Mouse (Mus musculus): ENCODE measurements at regions not wholly inside any gene's neighbourhood (a gene's known extent, or its start where the extent isn't known, plus 50 kb on each side); places are given as distances from the start of the nearest gene placed in this dataset.

- no peaks in the 10 kb centered on the region for H3K36me3 ChIP-seq (replicated peaks)
- H3K4me1 ChIP-seq (replicated peaks) = no peaks in the 10 kb centered on the region
- 71% methylated on average over 7 of the region's 7 CpGs for WGBS (ENCODE audit: insufficient replicate concordance)
- no peaks in the 10 kb centered on the region for H3K27me3 ChIP-seq
- no peak overlapping the region for H3K4me3 ChIP-seq (replicated peaks)
- no peak overlapping the region for H3K9ac ChIP-seq
- H3K9me3 ChIP-seq (replicated peaks) = no peaks in the 10 kb centered on the region
- no peak for ATAC-seq (ENCODE audit: insufficient read depth)
- no peak overlapping the region for H3K27ac ChIP-seq (replicated peaks)
- H3K4me2 ChIP-seq = no peak overlapping the region
Measured at GRCm38 (mm10) chr1:39099246-39099645, 94.3 kb upstream of the Npas2 start.

GRCm38 (mm10) chr1:39100492-39100891, 93.0 kb upstream of the Npas2 start:
- H3K27me3 ChIP-seq = no peaks in the 10 kb centered on the region
- H3K36me3 ChIP-seq (replicated peaks) = no peaks in the 10 kb centered on the region
- H3K4me2 ChIP-seq = no peak overlapping the region
- no peak overlapping the region for H3K27ac ChIP-seq (replicated peaks)
- H3K9me3 ChIP-seq (replicated peaks) = no peaks in the 10 kb centered on the region
- no peak overlapping the region for H3K4me3 ChIP-seq (replicated peaks)
- H3K9ac ChIP-seq = no peak overlapping the region
- no peak for ATAC-seq (ENCODE audit: insufficient read depth)
- H3K4me1 ChIP-seq (replicated peaks) = no peaks in the 10 kb centered on the region

- ATAC-seq (ENCODE audit: insufficient read depth) = no peak
Measured at GRCm38 (mm10) chr1:39102126-39102905, 91.2 kb upstream of the Npas2 start.

DNA sequence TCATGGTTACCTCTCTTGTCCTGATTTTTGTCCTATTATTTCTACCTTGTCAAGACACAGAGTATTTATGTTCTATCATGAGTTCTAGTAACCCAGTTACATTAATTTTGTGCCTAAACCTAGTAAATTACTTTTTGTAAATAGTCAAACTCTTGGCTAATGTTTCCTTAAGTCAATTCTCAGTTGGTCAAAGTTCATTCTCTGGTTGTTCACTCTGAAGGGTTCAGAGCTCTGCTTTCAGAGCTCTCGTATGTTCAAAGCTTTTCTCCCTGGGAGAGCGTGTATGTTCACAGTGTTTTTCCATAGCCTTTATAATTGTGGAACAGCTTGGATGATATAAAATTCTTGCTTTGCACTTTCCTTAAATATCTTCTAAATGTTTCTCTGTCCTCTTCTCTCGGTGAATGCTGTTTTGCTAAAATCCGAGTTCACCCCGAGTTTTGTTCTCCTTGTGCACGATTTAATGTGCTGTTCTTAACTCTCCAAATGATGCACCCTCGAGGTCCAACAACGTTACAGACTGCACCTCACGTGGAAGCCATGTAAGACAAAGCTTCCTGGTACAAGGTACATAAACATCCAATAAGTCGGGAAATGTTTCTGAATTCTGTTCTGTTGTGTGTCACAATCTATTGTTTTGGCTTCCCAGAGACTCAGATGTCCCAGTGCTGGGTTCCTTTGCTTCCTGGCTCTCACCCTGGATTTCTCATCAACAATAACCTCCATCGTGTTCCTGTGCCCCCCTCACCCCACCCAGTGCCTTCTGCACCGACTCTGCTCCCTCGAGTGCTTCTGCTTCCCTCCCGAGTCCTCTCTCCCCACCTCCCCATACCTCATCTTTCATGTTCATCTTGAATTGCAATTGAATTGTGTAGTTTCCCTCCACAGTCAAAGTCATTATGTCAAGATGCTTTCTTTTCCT, 90.3 kb upstream of the Npas2 start:
- H3K27ac ChIP-seq (replicated peaks) = no peak overlapping the region
- H3K9me3 ChIP-seq (replicated peaks) = no peaks in the 10 kb centered on the region
- H3K27me3 ChIP-seq = no peaks in the 10 kb centered on the region
- no peak for ATAC-seq (ENCODE audit: insufficient read depth)
- H3K4me3 ChIP-seq (replicated peaks) = no peak overlapping the region
- 49% methylated on average over 14 of the region's 14 CpGs for WGBS (ENCODE audit: insufficient replicate concordance)
- no peaks in the 10 kb centered on the region for H3K4me1 ChIP-seq (replicated peaks)
- no peak overlapping the region for H3K9ac ChIP-seq
- no peak overlapping the region for H3K4me2 ChIP-seq
- no peaks in the 10 kb centered on the region for H3K36me3 ChIP-seq (replicated peaks)

More at GRCm38 (mm10) chr1:39102126-39102905, 91.2 kb upstream of the Npas2 start:
- Histone ChIP-seq H3K4me1 (replicated peaks) (no peaks in the 10 kb centered on the region), H3K9ac (no peak overlapping the region), H3K27ac (replicated peaks) (no peak overlapping the region), H3K4me2 (no peak overlapping the region), H3K27me3 (no peaks in the 10 kb centered on the region), H3K9me3 (replicated peaks) (no peaks in the 10 kb centered on the region), H3K36me3 (replicated peaks) (no peaks in the 10 kb centered on the region), H3K4me3 (replicated peaks) (no peak overlapping the region)
- 65% methylated on average over 8 of the region's 8 CpGs for WGBS (ENCODE audit: insufficient replicate concordance)

DNA sequence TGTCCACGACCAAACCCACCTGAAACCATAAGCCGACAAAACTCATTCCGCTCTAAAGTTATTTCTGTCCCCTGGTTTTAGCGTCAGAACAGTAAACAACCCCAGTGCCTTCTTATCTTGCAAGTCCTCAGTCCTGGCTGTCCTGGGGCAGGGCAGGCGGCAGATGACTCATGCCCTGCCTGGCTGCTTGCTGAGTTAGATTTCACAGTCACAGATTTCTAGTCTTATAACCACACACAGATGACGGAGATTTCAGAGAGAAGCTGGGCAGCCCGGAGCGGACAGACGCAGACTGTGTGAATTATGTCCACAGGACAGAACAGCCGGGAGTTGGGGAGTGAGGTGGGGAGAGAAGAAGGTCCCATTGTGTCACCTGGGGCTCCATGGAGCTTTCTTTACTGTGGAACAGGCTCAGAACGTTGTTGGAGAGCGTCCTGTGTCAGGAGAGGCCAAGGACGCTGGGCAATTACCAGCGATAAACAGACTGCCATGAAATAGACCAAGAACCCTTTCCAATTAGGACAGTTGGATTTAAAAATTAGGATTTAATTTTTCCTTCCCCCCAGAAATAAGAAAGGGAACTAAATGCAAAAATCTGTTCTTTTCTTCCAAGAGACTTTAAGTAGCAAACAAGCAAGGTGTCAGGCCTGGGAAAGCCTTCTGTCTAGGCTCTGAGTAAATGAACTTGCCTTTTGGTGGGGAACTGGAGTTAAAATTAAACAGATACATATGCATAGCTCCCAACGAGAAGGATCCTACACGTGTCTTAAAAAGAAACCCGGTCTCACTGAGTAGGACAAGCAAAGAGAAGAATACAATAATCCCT, 87.8 kb upstream of the Npas2 start:
- Histone ChIP-seq H3K27ac (replicated peaks) (no peak overlapping the region), H3K9ac (no peak overlapping the region), H3K4me3 (replicated peaks) (no peak overlapping the region), H3K27me3 (no peaks in the 10 kb centered on the region), H3K9me3 (replicated peaks) (no peaks in the 10 kb centered on the region), H3K4me1 (replicated peaks) (no peaks in the 10 kb centered on the region), H3K4me2 (no peak overlapping the region), H3K36me3 (replicated peaks) (no peaks in the 10 kb centered on the region)
- WGBS (ENCODE audit: insufficient replicate concordance) = 26% methylated on average over 17 of the region's 17 CpGs
- no peak for ATAC-seq (ENCODE audit: insufficient read depth)

GRCm38 (mm10) chr1:39106372-39106643, 87.2 kb upstream of the Npas2 start:
- Histone ChIP-seq H3K27me3 (no peaks in the 10 kb centered on the region), H3K9ac (no peak overlapping the region), H3K4me1 (replicated peaks) (no peaks in the 10 kb centered on the region), H3K9me3 (replicated peaks) (no peaks in the 10 kb centered on the region), H3K36me3 (replicated peaks) (no peaks in the 10 kb centered on the region), H3K27ac (replicated peaks) (no peak overlapping the region), H3K4me3 (replicated peaks) (no peak overlapping the region), H3K4me2 (no peak overlapping the region)
- no peak for ATAC-seq (ENCODE audit: insufficient read depth)
- WGBS (ENCODE audit: insufficient replicate concordance) = 71% methylated on average over 4 of the region's 4 CpGs

DNA sequence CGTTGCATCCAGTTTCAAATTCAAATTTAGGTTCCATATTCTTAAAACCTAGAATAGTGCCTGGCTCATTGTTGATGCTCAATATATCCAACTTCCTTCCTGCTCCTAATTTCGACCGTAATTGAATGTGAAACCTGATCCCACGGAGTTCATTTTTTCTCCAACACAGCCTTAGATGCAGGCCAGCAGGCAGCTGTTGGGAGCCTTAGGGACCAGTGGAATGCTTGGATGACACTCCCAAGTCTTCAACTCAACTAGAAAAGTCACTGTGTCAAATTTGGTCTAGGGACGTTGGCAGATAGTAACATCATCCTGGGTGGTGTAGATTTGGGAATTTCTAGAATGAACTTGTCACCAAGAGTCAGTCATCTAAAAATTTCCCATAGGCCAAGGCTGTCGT, 86.9 kb upstream of the Npas2 start:
- 57% methylated on average over 6 of the region's 6 CpGs for WGBS (ENCODE audit: insufficient replicate concordance)
- Histone ChIP-seq H3K4me1 (replicated peaks) (no peaks in the 10 kb centered on the region), H3K27ac (replicated peaks) (no peak overlapping the region), H3K4me2 (no peak overlapping the region), H3K27me3 (no peaks in the 10 kb centered on the region), H3K9me3 (replicated peaks) (no peaks in the 10 kb centered on the region), H3K36me3 (replicated peaks) (no peaks in the 10 kb centered on the region), H3K9ac (no peak overlapping the region), H3K4me3 (replicated peaks) (no peak overlapping the region)
- ATAC-seq (ENCODE audit: insufficient read depth) = no peak

GRCm38 (mm10) chr1:39116319-39116718, 77.2 kb upstream of the Npas2 start:
- H3K36me3 ChIP-seq (replicated peaks) = no peaks in the 10 kb centered on the region
- no peaks in the 10 kb centered on the region for H3K9me3 ChIP-seq (replicated peaks)
- no peaks in the 10 kb centered on the region for H3K27me3 ChIP-seq
- 68% methylated on average over 6 of the region's 6 CpGs for WGBS (ENCODE audit: insufficient replicate concordance)
- no peak for ATAC-seq (ENCODE audit: insufficient read depth)
- H3K4me2 ChIP-seq = no peak overlapping the region
- H3K4me3 ChIP-seq (replicated peaks) = no peak overlapping the region
- H3K9ac ChIP-seq = no peak overlapping the region
- no peaks in the 10 kb centered on the region for H3K4me1 ChIP-seq (replicated peaks)
- no peak overlapping the region for H3K27ac ChIP-seq (replicated peaks)

GRCm38 (mm10) chr1:39122316-39123015, 71.1 kb upstream of the Npas2 start:
- no peaks in the 10 kb centered on the region for H3K27me3 ChIP-seq
- H3K9me3 ChIP-seq (replicated peaks) = no peaks in the 10 kb centered on the region
- H3K9ac ChIP-seq = no peak overlapping the region
- H3K36me3 ChIP-seq (replicated peaks) = no peaks in the 10 kb centered on the region
- H3K4me3 ChIP-seq (replicated peaks) = no peak overlapping the region
- 41% methylated on average over 8 of the region's 8 CpGs for WGBS (ENCODE audit: insufficient replicate concordance)
- no peak overlapping the region for H3K27ac ChIP-seq (replicated peaks)
- H3K4me1 ChIP-seq (replicated peaks) = no peaks in the 10 kb centered on the region
- no peak for ATAC-seq (ENCODE audit: insufficient read depth)
- H3K4me2 ChIP-seq = no peak overlapping the region

DNA sequence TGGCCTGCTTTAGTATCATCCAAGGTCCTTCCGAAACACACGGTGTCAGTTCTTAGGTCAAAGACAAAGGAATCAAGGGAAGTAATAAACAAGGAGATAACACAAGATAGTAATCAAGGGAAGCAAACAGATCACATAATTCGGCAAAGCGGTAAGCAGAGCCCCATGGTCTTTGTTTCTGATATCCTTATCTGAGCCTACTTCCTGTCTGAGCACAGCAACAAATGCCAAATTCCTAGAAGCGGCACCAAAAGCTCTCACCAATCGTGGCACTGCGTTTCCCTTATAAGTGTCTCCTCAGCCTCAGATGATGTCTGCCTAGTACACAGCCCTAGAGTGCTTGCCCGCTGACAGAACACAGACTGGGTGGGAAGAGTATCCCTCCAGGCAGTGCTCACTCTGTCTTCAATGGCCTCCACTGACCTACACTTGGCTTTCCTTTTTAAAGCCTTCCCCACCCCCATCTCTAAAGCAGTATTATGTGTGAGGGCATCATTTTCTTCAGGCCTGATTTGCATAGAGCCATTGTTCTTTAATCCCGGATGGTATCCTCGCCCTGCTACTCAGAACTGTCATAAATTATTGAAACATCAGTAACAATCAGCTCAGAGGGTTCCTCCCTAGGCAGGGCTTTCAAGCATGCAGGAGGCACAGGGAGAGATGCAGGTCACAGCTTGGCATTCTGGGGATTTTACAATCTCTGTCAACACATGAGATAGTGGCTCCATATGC, 70.3 kb upstream of the Npas2 start:
- Histone ChIP-seq H3K9ac (no peak overlapping the region), H3K27me3 (no peaks in the 10 kb centered on the region), H3K36me3 (replicated peaks) (no peaks in the 10 kb centered on the region), H3K9me3 (replicated peaks) (no peaks in the 10 kb centered on the region), H3K4me2 (no peak overlapping the region), H3K27ac (replicated peaks) (no peak overlapping the region), H3K4me1 (replicated peaks) (no peaks in the 10 kb centered on the region), H3K4me3 (replicated peaks) (no peak overlapping the region)
- no peak for ATAC-seq (ENCODE audit: insufficient read depth)
- WGBS (ENCODE audit: insufficient replicate concordance) = 24% methylated on average over 10 of the region's 10 CpGs
